Mouse (Mus musculus) small intestine, adult 2 months (tissue): ENCODE results near the gene Arpc5. TPM values are rescaled to one million over a fixed set of nuclear protein-coding genes. Genes with fewer than 3 reads are reported as not detected.

ENCODE experiments used
- H3K27ac ChIP-seq: fragments of 200-500 bp; 2 replicates; pipeline ENCODE4 v1.5.1; 2012; ENCODE audit warnings: low read depth, low read length, control low read depth, inconsistent platforms; ENCODE audit not compliant: insufficient read depth
- H3K27me3 ChIP-seq: fragments of 200-500 bp; 2 replicates; pipeline ENCODE4 v1.6.1; 2012; ENCODE audit warnings: mild to moderate bottlenecking, moderate library complexity, low read length, inconsistent platforms; ENCODE audit not compliant: control insufficient read depth, insufficient read depth
- H3K36me3 ChIP-seq: fragments of 200-500 bp; 2 replicates; pipeline ENCODE4 v1.6.1; 2012; ENCODE audit warnings: mild to moderate bottlenecking, low read length, control low read depth, inconsistent platforms; ENCODE audit not compliant: control insufficient read depth, insufficient read depth
- H3K4me1 ChIP-seq: fragments of 200-500 bp; 2 replicates; pipeline ENCODE4 v1.6.1; 2012; ENCODE audit warnings: low read length, inconsistent platforms, mixed read lengths; ENCODE audit not compliant: control insufficient read depth, insufficient read depth, insufficient read length
- H3K4me3 ChIP-seq: fragments of 200-500 bp; 2 replicates; pipeline ENCODE4 v1.5.1; 2012; ENCODE audit warnings: low read depth, mild to moderate bottlenecking, control low read depth, inconsistent platforms, low read length, moderate library complexity
- CTCF ChIP-seq: fragments of 200-500 bp; IDR thresholded peaks from 2 replicates; pipeline ENCODE4 v1.5.1; 2012; ENCODE audit warnings: low read depth, mild to moderate bottlenecking, control low read depth, inconsistent platforms, low read length, moderate library complexity, mixed read lengths; ENCODE audit not compliant: insufficient replicate concordance, insufficient read length; ENCODE audit errors: extremely low read depth
- POLR2A ChIP-seq: fragments of 200-500 bp; IDR thresholded peaks from 2 replicates; pipeline ENCODE4 v1.6.1; 2012; ENCODE audit warnings: low read depth, mild to moderate bottlenecking, control low read depth, inconsistent platforms, low read length, moderate library complexity
- WGBS: fragments of 180-500 bp; shearing (Covaris S2); methylation state at CpG from one replicate; pipeline ENCODE4 v1.1.7; 2018; 5-methylcytosine and 5-hydroxymethylcytosine counted together
- polyA plus RNA-seq: library from polyadenylated mRNA; depleted of rRNA; stranded (reverse); fragments of >200 nt; gene quantifications from 2 replicates; pipeline ENCODE4 v1.2.3, GENCODE M21; 2012

The Arpc5 gene
- polyA plus RNA-seq, 1 experiment = 102 TPM

DNA sequence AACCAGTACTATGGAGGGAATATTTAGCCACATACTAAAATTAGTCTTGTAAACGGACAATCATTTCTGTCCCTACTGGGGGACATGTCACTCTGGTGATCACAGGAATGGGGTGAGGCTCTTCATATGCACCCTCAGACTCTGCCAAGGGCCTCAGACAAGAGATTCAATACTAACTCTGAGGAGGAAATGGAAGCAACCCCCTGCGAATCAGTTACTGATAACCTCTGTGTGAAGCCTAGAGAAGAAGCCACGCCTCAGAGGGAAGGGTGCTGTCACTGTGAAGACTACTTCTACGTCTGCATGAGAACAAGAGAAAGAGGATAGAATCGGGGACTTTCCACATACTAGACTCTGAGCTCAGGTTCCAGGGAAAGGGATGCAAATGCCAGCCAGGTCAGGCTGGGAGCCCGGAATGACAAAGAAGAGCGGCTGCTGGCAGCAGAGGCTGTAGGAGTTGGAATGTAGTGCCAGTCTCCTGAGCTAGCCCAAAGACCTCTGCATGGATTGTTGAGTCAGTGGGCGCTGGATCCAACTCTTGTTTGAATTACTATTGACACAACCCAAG lies 29.4 kb downstream of the Arpc5 start:
- peaks cover 3% of the 10 kb centered on the region; the same call in 1 of the 2 replicates for H3K4me1 ChIP-seq
- TF ChIP-seq CTCF = no peak
- no peak for TF ChIP-seq POLR2A
- no peaks in the 10 kb centered on the region for H3K36me3 ChIP-seq
- 45% methylated on average over 8 of the region's 8 CpGs for WGBS
- no peak overlapping the region for H3K4me3 ChIP-seq
- no peaks in the 10 kb centered on the region for H3K27me3 ChIP-seq
- H3K27ac ChIP-seq = no peak overlapping the region

DNA sequence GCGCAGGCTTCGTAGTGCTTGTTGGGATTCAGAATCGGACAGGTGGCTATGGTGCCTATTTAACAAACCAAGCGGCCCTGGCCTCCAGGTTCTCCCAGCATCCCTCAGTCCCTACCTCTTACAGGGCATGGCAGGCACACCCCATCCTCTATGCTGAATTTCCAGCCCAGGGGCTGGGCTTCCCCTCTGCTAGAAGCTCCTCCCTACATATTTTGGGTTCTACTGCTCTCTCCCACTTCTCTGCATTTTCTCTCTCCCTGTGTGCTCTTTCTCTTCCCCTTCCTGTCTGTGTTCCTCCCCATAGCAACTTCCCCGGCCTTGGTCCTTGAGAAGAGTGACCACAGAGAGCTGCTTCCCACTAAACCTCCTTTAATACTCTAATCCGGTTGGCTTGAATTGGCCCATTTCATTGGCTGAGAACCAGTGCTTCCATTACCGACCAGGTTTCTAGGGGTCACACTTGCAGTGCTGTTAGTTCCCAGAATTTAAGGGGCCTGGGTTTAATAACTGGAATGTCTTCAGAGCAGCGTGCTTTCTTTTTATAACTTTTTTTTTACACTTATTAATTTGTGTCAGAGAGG lies 30.4 kb downstream of the Arpc5 start:
- no peak for TF ChIP-seq POLR2A
- TF ChIP-seq CTCF = no peak
- Histone ChIP-seq H3K4me3 (no peak overlapping the region), H3K4me1 (peaks cover 3% of the 10 kb centered on the region; the same call in 1 of the 2 replicates), H3K27ac (no peak overlapping the region), H3K36me3 (no peaks in the 10 kb centered on the region), H3K27me3 (no peaks in the 10 kb centered on the region)
- 85% methylated on average over 8 of the region's 8 CpGs for WGBS

DNA sequence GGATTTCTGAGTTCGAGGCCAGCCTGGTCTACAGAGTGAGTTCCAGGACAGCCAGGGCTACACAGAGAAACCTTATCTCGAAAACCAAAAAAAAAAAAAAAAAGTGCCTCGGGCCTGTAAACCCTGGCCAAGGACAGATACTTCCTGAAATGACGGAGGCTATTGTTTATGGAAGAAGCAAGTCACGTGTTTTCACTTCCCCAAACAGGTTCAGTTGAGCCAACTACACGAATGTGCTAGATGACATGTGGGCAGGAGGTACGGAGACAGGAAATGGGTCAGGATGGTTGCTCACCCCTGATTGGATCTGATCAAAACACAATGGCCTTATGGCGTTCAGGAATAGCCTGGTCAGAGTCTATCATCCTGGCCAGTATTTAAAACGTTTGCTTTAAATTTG lies 31.8 kb downstream of the Arpc5 start:
- H3K4me3 ChIP-seq = no peak overlapping the region
- H3K27me3 ChIP-seq = no peaks in the 10 kb centered on the region
- H3K36me3 ChIP-seq = no peaks in the 10 kb centered on the region
- 43% methylated on average over 9 of the region's 9 CpGs for WGBS
- peak overlapping the region; percentile 18 for H3K27ac ChIP-seq
- peaks cover 3% of the 10 kb centered on the region; the same call in 1 of the 2 replicates for H3K4me1 ChIP-seq
- TF ChIP-seq CTCF (no peak), POLR2A (no peak)

DNA sequence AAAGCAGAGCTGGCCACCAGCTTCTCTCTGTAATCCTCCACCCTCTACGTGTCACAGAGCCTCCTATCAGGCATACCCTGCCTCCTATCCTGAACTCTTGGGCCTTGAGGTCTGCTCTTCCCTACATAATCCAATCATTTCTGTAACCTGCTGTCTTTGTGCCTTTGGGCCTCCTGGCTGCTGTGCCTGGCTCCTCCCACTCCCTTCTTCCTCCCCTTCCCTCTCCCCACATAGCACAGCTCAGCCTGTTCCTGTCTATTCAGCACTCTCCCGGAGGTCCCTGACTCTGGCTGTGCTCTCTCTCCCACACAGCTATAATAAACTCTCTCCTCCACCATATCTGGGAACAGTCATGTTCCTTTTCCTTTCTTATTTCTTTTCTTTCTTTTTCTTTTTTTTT lies 33.6 kb downstream of the Arpc5 start, which contains the start of gene Ncf2:
TSS of gene Ncf2 (plus strand) at position 298 of the 400 bp plus-strand sequence.
- TF ChIP-seq CTCF = no peak
- no peak for TF ChIP-seq POLR2A
- Histone ChIP-seq H3K4me3 (no peak within 1 kb of the TSS), H3K27ac (peak within 1 kb of the TSS; percentile 31; the same call in 1 of the 2 replicates), H3K36me3 (no peaks in the 10 kb centered on the region), H3K4me1 (peaks cover 3% of the 10 kb centered on the region; the same call in 1 of the 2 replicates), H3K27me3 (no peaks in the 10 kb centered on the region)
- 30% methylated on average over 2 of the region's 2 CpGs for WGBS

DNA sequence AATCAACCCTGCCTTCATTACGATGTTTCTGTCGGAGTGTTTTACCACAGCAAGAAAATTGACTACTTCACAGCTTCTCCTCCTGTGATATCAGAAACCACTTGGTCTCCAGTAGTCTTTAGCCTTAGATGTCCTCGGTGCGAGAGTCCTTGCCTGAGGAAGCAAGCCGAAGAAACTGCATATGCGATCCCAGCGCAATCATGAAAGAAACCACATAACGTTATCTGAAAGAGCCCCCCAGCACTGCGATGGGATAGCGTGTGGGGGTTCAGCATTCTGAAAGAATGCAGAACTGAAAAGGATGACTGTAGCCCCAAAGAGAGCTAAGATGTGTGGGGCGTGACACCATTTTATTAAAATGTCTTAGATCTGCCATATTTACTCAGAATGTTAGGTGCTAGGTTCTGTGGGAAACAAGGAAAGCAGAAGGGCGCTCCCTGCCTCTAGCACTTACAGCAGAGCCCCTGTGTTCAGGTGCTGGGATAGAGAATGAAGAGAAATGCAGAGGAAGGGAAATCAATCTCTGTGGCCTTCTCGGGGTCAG lies 34.4 kb downstream of the Arpc5 start:
- Histone ChIP-seq H3K4me1 (peaks cover 3% of the 10 kb centered on the region; the same call in 1 of the 2 replicates), H3K4me3 (no peak overlapping the region), H3K27ac (peak overlapping the region; percentile 31; the same call in 1 of the 2 replicates), H3K27me3 (no peaks in the 10 kb centered on the region), H3K36me3 (no peaks in the 10 kb centered on the region)
- TF ChIP-seq CTCF = no peak
- no peak for TF ChIP-seq POLR2A
- WGBS = 88% methylated on average over 13 of the region's 13 CpGs

DNA sequence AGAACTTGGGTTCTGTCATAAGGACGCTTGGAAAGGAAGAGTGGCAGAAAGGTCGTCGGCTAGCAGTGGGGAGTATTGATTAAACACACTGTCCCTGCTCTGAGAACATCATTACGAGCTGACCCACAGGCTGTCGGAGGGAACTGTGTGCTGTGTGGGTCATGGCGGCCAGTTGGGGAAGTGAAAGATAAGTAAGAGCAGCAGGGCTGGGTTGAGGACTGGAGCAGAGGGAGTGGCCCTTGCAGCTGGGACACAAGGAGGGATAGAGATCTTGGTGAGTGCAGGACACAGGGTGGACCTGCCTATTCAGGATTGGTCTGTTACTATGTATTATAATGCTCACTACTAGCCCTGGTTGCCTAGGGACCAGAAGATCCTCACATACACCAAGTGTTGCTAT lies 38.6 kb downstream of the Arpc5 start:
- Histone ChIP-seq H3K4me1 (peaks cover 4% of the 10 kb centered on the region; the same call in 1 of the 2 replicates), H3K4me3 (no peak overlapping the region), H3K27me3 (no peaks in the 10 kb centered on the region), H3K27ac (0 out of 2 replicates have a peak overlapping the region, but pooled peaks have one; percentile 13), H3K36me3 (no peaks in the 10 kb centered on the region)
- WGBS = 68% methylated on average over 6 of the region's 6 CpGs
- TF ChIP-seq CTCF (no peak), POLR2A (no peak)
